Mouse (Mus musculus): ENCODE data around the gene Lemd2. TPM values are rescaled to one million over a fixed set of nuclear protein-coding genes. Genes with fewer than 3 reads are reported as not detected.
A peak's percentile ranks its signal among the peaks of the same experiment; 100 is the strongest.

The Lemd2 gene
- total RNA-seq, 1 experiment from 2014 or later = 49.6 TPM

DNA sequence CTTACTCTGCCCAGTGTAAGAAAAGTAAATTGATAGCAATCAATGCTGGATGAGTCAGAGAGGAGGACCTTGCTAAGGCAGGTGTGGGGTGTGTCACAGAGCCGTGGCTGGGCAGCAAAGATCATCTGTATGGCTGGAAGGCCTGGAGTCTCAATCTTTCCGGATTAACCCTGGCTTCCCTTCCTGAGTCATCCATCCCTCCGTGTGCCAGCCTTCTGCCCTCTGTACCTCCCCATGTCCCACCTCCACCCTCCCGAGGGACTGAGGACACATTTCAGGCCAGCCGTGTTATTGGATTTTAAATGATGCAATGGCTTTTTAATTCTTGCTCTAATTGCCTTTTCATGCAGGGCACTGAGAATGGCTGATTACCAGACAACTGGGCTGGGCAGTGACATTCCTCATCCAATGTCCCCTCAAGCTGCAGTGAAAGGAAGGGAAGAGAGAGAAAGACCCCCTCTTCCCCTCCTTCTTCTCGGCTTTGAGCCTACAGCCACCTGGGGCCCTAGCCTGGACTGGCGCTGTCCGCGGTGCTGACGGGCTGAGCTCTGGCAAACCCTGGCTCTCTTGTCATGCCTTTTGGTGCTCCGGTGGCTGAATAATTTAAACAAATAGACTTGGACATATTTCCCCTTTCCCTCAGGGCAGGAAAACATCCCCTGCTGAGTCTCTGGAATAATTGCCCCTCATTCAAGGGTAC is 24.1 kb upstream of the Lemd2 start:
- DNase-seq = peak; percentile 92

GRCm38 (mm10) chr17:27227258-27227657 is 23.0 kb upstream of the Lemd2 start:
- no peak for DNase-seq

GRCm38 (mm10) chr17:27226701-27227100 is 22.4 kb upstream of the Lemd2 start:
- DNase-seq = no peak

GRCm38 (mm10) chr17:27225801-27226200 is 21.5 kb upstream of the Lemd2 start:
- no peak for DNase-seq

DNA sequence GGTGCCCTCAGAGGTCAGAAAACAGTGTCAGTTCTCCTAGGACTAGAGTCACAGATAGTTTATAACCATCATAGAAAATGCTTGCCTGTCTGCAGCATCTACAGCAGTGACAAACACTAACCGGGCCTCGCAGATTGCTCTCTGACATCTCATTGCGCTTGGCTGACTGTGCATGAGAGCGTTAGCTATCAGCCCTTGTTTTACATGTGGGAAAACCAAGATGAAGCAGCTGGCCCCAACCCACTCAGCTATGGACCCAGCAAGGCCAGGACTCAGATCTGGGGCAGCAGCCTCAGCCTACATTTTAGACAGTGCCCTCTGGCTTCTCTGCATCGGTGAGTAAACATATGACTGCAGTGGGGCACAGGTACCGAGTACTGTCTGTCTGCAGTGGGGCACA is 19.6 kb upstream of the Lemd2 start:
- DNase-seq = no peak

- DNase-seq = no peak
These were observed 17.3 kb upstream of the Lemd2 start for GRCm38 (mm10) chr17:27221562-27221961.

GRCm38 (mm10) chr17:27218916-27219315 is 14.6 kb upstream of the Lemd2 start:
- DNase-seq = no peak

DNA sequence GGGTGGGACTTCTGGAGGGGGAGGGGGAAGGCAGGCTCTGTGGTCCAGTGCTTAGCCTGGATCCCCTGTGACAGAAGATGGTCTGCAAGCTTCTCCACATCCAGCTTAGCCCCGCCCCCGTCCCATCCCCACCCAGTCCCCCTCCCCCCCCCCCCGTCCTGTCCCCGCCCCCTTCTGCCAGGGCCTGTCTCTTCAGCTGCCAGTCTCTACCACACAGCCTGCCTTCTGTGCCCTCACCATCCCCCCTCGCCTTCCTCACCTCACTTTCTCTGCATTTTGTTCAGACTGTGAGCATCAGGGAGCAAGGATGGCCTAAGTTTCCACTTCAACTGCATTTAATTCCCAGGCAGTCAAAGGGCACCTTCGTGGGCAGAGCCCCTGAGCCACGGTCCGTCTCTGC is 14.1 kb upstream of the Lemd2 start:
- no peak for DNase-seq

DNA sequence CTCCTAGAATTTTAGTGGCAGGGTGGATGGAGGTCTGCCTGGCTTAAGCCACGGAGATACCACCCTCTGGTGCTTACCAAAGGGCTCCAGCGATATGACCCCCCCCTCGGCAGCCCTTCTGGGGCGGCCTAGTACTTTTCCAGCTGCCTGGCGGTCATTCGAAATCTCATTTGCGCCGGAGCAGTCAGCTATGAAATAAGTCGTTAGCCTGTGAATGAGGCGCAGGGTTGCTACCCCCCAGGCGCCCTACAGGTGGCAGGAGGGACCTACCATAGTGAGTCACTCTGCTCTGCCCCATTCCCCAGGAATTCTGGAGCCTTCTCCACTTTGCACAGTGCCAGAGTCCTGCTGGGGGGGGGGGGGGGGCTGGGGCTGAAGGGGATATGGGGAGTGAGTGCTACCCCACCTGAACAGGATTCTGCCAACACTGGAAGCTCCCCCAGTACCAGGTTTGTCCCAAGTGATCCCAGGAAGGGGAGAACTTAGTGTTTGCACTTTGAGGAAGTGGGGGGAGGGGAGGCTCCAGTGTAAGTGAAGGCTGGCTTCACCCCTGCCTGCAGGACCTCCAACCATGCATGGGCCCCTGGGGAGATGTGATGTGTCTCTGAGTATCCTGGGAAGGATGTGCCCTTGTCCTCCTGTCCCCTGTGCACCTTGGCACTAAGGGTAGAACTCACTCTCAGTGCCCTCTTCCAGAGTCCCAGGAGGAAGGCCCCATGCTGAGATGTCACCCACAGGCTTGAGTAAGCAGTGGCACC is 8.7 kb upstream of the Lemd2 start:
- peak; percentile 88 for DNase-seq

GRCm38 (mm10) chr17:27212006-27212405 is 7.7 kb upstream of the Lemd2 start:
- DNase-seq = no peak

DNA sequence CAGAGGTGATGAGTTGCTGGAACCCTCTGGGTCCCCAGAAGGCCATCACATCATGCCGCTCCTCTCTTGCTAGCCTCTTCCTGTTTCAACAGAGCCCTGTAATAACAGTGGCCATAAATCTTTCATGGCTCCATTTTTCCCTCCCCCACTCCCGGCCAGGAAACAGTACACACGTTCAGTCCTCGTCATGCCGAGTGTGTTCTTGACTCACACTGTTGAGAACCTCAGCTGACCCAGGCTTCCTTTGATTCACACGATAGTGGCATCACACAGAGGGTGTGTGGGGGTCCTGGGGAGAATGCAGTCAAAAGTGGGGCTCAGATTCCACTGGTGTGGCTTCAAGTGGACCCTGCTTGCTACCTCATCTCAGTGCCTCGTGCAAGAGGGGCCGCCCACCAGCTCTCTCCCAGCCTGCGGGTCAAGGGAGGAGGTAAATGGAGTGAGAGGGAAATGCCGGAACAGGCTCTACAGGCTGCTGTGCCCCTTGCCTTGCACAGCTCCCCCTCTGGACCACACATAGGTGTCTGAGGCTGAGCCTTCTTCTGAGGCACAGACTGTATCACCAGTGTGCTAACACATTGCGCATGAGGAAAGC is 2.9 kb upstream of the Lemd2 start:
- DNase-seq = peak; percentile 83

DNA sequence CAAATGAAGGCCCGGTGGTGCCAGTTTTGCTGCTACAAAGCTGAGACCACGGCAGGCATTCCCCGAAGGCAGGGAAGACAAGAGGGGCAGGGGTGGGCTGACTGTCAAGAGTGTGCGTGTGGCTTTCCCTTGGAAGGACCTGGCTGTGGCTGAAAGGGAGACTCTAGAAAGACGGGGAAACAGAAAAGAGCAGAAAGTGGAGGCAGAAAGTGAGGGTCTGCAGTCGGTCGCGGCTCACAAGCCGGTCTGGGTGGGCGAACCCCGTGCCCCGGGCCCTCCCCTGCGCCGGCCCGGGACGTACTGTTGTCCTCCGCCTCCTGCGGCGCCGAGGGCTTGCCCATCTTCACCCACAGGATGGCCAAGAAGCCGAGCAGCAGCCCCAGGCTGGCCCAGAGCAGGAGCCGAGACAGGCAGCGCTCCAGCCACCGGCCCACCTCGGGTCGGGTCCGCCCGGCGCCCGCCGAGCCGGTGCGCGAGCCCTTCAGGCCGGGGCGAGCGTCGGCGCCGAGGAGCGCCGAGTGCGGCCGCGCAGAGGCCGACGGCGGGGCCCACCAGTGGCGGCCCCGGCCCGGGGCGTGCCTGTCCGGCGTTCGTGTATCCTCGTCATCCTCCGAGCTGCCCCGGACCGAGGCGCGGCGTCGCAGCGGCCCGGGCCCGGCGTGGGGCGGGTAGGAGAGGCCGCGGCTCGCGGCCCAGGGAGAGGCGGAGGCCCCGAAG is 753 bp downstream of the Lemd2 start:
- DNase-seq = peak; percentile 68

DNA sequence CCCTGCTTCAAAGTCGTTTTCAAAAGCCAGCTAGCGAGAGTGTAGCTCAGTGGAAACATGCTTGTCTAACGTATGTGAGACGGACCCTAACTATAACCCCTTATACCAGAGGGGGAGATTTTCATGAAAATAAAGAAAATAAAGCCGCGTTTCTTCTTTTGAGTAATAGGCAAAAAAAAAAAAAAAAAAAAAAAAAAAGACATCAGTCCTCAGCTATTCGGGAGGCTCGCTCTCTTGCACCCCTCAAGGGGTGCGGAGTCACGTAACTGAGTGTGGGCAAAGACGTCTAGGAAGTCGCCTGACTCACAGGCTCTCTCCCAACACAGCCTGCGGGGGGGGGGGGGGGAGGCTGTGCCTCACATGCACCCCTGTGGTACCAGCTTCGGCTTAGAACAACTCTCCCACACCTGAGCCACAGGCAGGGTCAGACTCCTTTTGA is 1.3 kb downstream of the Lemd2 start:
- peak; percentile 42 for DNase-seq

- DNase-seq = no peak
These were observed 2.3 kb downstream of the Lemd2 start for GRCm38 (mm10) chr17:27201981-27202380.

- DNase-seq = peak; percentile 45
These were observed 3.5 kb downstream of the Lemd2 start for GRCm38 (mm10) chr17:27200801-27201200.

- no peak for DNase-seq
These were observed 4.4 kb downstream of the Lemd2 start for GRCm38 (mm10) chr17:27199864-27200263.

DNA sequence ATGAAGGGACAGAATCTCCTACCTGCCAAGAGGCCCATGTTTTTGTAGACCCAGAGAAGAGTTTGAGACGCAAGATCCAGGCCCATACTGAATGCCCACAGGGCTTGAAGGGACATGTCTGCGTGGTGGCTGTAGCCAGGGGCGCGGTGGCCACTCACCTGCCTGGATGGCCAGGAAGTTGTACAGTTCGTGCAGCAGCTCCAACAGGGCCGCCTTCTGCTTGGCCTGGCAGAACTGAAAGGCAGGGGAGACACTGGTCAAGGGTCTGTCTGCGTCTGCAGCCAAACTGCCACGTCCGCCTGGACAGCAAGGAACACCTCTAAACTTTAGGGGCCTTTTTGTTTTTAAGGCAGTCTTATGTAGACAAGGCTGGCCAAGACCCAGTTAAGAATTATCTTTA is 5.1 kb downstream of the Lemd2 start:
- no peak for DNase-seq

- DNase-seq = no peak
These were observed 8.1 kb downstream of the Lemd2 start for GRCm38 (mm10) chr17:27196206-27196605.

GRCm38 (mm10) chr17:27194258-27195185 is 9.7 kb downstream of the Lemd2 start:
- DNase-seq = no peak

DNA sequence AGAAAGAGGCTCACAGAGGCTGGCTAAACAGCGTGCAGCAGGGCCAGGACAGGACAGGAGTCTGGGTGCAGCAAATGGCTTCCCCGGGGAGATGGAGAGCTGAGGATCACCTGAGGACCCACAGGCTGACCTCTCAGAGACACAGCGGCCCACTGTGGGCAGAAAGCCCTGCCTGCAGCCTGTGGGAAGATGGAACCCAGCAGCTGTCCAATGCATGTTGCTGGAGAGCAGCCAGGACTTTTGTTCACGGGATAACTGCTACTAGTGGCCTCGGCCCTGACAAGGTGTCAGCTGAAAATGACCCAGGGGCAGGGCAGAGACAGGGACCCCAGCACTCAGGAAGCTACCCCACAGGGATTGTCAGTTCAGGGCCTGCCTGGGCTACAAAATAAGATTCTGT is 12.5 kb downstream of the Lemd2 start:
- peak; percentile 4 for DNase-seq

GRCm38 (mm10) chr17:27191189-27191588 is 13.1 kb downstream of the Lemd2 start:
- no peak for DNase-seq

Measured in adrenal gland, postnatal 14 days (tissue).